Mouse (Mus musculus) testis, adult 2 months (tissue): ENCODE measurements around the gene Mrps12.

Source experiments
- CTCF ChIP-seq: fragments of 200-500 bp; IDR thresholded peaks from 2 replicates; pipeline ENCODE4 v1.5.1; 2012; ENCODE audit warnings: low read depth, mild to moderate bottlenecking, inconsistent platforms, low read length, moderate library complexity; ENCODE audit not compliant: control insufficient read depth, insufficient read depth, insufficient replicate concordance
- POLR2A ChIP-seq: fragments of 200-500 bp; IDR thresholded peaks from 2 replicates; pipeline ENCODE4 v1.6.1; 2012; ENCODE audit warnings: low read depth, mild to moderate bottlenecking, inconsistent platforms, low read length, moderate library complexity; ENCODE audit not compliant: control insufficient read depth

DNA sequence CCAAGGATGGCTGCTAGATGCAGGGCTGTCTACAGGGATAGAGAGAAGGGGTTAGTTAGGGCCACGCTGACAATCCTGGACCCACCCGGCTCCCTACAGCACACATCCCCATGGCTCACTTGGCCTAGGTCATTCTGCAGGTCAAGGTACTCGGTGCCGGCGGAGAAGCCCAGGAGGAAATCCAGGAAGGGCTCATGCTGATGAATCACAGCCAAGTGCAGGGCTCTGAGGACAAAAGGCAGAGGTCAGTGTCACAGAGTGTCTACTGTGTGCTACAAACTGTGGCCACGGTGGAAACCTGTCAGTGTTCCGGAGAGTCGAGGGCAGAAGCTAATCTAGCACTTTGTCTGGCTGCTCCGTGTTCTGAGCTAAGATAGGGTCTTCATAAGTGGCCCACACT, 20.3 kb upstream of the Mrps12 start:
- TF ChIP-seq CTCF = no peak
- TF ChIP-seq POLR2A = no peak
